Mouse (Mus musculus): ENCODE measurements around the gene Ppp1r14d.

DNA sequence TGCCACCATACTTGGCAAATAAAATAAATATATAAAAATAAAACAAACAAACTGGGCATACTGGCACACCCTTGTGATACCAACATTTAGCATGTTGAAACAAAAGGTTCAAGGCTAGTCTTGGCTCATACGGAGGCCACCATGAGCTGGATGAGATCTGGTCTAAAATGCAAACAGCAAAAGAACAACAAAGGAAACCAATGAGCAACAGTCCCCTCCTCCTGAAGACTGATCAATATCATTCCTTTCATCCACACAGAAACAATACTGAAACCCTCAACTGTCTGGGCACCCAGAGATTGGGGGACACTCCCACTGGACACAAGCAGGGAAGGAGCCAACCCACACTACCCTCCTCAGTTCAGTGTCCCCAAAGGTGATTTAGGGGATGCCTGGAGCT is 32.2 kb downstream of the Ppp1r14d start:
- TF ChIP-seq CTCF (IDR thresholded peaks at IDR 0.05; ENCODE audit: low read depth) = no peak
- TF ChIP-seq EP300 (optimal IDR thresholded peaks at IDR 0.05) = no peak
